Mouse (Mus musculus): ENCODE measurements at regions not wholly inside any gene's neighbourhood (a gene's known extent, or its start where the extent isn't known, plus 50 kb on each side); places are given as distances from the start of the nearest gene placed in this dataset.

GRCm38 (mm10) chr17:61520087-61520486 lies 1361.0 kb downstream of the Efna5 start:
- no peak for DNase-seq

- no peak for DNase-seq
Observed at GRCm38 (mm10) chr17:61515059-61515458, 1366.1 kb downstream of the Efna5 start.

GRCm38 (mm10) chr17:61513433-61513832 lies 1367.7 kb downstream of the Efna5 start:
- peak in 1 of 2 experiments; percentile 13 for DNase-seq

- no peak for DNase-seq
Observed at GRCm38 (mm10) chr17:61495261-61495660, 1385.9 kb downstream of the Efna5 start.

GRCm38 (mm10) chr17:61477457-61477856 lies 1403.7 kb downstream of the Efna5 start:
- DNase-seq: no peak

- no peak for DNase-seq
Observed at GRCm38 (mm10) chr17:61474405-61474804, 1406.7 kb downstream of the Efna5 start.

- DNase-seq: no peak
Observed at GRCm38 (mm10) chr17:61452943-61453342, 1428.2 kb downstream of the Efna5 start.

- no peak for DNase-seq
Observed at GRCm38 (mm10) chr17:61426846-61427245, 1454.3 kb downstream of the Efna5 start.
